Mouse (Mus musculus): Measurements from ENCODE around the gene Mab21l2.

Mab21l2 gene

DNA sequence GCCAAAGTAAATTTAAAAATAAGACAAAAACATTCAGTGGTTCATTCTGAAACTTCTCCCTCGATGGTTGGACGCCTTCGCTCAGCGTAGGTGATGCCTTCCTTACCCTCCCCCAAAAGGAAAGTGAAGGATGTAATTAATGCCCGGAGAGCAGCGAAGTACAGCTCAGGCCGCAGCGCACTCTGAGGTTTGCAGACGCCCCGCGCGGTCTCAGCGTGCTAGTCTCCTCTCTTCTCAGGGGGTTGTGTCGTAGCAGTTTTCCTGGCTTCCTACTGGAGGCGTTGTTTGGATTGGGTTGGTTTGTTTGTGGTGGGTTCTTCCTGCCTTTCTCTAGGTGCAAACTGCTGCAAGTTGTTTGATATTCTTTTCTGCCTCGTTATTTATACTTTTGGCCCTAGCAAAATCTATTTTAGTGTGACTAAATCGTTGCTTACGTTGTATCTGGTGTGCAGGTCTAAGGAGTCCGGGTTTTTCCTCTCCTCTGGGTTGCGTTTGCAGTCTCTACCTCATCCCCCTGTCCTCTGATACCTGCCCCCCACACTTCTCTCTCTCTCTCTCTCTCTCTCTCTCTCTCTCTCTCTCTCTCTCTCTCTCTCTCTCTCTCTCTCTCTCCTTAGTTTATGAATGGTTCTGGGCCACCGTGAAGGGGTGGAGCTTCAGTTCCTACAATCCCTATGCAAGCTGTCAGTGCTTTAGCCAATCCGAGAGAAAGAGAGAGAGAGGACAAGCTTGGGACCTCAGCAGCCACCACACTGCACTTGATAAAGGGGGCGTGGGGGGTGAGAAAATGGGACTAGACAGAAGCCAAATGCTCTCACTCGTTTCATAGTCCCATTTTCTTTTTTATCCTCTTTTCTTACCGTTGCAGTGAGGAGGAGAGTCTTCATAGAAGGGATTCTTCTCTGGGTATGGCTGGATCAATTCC is at the start of gene Mab21l2:
TSS of gene Mab21l2 (minus strand) at position 539 of the 925 bp plus-strand sequence.
- peak; percentile 31 for DNase-seq

DNA sequence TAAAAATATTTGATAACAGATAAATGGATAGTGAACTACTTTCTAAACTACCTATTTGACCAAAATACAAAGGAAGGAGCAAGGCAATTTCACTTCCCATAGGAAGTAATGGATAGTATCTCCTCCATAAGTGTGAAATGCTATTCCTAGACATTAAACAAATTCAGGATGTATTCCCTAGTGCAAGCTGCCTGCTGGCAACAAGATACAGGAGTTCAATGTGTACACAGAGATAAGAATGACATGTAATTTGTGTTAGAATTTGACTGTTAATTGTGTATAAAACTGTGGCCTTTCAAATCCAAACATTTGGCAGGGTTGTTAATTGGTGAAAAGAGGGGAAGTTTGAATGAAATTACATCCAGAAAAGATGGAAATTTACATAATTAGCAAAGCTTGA is 26.9 kb upstream of the Mab21l2 start:
- no peak for DNase-seq

GRCm38 (mm10) chr3:86572519-86573244 is 24.3 kb upstream of the Mab21l2 start:
- DNase-seq, result no peak

DNA sequence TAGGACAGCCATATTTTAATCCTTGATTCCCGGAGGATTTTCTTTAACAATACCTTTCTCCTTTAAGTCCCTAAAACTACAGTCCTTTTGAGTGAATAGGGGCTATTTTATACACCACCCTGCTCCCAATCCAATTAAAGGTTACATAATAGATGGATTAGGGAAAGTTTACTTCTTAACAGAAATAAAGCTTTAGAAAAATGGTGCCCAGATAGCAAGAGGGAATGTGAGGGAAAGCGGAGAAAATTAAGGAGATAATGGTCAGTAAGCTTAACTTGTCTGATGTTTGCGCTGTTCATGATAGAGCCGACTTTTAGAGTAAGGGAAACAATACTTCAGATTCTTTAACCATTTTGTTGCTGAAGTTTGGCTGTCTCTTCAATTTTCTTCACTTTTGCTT is 23.1 kb upstream of the Mab21l2 start:
- no peak for DNase-seq

DNA sequence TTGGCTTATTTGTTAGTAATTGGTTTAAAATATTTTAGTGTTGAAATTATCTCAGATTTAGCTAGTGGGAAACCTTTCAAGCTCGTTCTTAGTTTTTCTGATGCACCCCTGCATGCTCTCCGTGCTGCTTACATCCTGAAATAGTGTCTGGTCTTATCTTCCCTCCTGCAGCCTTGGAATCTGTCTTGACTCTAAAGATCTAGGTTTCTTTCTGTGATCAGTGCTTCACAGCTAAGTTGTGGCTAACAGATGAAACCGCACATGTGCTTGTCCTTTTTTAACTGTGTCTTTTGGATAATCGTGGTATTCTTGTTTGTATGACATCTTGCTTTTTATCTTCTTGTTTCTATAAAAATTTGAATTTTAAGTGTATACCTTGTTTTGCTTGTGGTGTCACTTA is 18.9 kb upstream of the Mab21l2 start:
- no peak for DNase-seq

DNA sequence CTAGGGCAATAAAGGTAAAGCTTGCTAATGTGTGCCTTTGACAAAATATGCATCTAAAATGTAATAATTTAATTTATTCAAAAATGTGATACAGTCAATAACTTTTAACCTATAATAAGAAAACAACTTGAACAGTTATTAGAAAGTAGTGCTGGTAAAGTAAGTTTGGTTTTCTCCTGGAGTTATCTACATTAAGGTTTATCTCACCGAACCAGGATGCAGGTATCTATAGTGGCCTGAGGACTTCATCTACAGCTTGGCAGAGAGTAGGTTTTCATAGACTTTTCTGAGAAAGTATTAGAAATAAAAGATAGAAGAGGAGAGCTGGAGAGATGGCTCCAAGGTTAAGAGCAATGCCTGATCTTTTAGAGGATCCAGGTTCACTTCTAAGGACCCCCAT is 13.0 kb upstream of the Mab21l2 start:
- DNase-seq, result no peak

- no peak for DNase-seq
Measured at GRCm38 (mm10) chr3:86561023-86561344, 12.6 kb upstream of the Mab21l2 start.

DNA sequence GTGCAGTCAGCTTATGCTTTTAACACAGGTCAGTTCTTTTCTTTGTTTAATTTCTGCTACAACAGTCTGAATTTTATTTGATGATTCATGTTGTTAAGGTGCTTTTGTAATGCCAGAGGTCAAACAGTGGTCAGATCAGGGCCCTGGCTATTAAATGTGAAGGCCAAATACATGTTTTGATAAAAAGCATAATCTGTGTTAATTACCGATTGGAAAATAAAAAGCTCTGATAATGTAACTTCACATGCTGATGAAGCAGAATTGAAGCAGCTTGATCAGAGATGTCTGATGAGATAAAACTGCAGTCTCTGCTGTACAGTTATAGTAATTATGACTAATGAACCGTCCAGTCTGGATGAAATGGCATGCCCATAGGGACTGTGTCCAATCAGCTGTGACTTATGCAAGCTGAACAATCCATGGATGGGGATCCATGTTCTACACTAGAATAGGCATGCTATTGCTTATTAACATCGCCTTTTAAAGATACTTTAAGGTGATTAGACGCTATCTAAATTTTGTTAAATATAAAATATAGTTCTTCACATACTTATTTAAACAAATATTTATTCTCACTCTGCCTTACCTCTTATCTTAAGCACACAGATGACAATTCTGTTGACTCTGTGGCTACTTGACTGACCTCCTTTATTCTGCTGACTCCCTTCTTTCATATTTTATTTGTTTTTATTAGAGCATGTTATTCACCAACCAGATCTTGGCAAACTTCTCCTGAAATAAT is 12.0 kb upstream of the Mab21l2 start:
- no peak for DNase-seq

DNA sequence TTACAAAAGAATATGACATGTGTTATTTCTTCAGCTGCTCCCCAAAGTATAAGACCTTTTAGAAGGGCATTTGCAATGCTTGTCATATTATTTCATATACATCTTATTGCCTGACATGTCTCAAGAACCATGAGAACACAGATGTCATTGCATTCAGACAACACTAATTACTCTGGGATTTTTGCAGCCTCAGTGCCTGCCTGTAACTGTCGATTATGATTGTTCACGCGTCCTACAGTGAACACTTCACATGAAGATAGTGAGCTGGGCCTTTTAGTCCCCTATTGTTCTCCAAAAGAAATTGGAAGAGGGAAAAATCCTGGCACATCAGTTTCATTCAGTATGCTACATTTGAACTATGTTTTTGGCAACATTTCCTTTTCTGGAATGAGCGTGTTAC is 11.2 kb upstream of the Mab21l2 start:
- no peak for DNase-seq

DNA sequence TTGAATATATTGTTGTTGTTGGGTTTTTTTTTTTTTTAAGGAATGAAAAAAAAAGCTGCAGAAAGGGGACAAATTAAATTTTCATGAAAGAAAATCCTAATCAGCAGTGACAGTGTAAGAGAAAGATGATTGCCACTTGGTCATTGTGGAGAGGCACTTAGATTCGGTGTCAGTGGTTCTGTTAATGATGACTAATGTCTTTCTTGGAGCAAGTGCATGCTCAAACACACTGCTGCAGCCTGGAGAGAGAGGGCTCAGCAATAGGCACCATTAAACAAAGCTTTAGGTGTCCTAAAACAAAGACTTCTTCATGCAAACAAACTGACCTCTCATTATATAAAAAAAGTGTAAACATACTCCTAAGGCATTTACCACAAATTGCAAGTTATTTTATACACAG is 10.5 kb upstream of the Mab21l2 start:
- no peak for DNase-seq

DNA sequence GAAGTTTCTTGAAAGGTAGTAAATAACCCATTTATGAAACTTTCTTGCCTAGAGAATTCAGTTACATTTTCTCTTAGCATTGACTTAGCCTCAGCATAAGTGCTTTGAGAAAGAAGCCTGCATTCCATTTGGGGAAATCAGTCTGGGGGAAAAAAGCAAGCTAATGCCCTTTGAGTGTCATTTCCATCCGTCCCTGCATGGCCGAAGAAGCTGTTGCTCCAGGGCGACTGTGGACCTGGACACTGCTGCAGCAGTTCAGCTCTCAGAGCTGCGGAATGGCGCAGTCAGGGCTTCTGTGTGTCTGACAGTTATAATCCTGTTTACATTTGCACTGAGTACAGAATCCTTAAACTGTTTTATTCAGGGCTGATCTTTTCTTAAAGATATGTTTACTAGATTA is 3.7 kb upstream of the Mab21l2 start:
- no peak for DNase-seq

DNA sequence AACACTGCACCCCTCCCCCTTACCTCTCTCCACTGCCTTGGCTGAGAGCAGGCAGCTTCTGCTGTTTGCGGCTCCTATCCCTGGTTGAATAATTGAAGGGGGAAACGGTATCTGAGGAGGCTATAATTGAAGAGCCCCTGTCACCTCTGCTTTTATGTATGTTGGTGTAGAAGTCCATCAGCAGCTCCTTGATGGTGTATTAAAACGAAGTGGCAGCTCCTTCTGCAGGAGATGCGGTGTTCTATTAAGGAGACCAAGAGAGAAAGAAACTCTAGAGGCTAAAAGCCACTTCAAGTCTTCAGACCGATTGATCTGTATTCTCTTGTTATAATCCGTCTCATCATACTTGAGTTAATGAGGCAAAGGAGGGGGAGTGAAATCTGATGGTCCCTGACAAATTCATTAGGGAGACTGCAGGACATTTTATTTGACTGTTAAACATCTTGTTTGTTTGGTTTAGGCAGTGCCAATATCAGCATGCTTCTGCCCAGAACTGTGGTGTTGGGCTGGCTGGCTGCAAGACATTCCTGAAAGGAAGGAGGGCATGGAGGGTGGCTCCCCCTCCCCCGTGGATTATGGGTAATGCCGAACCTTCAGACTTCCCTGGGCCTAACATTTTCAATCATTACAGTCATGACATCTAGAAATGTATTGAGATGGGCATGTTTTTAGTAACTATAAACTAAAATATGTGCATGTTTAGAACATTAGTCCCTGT is 2.7 kb upstream of the Mab21l2 start:
- no peak for DNase-seq

DNA sequence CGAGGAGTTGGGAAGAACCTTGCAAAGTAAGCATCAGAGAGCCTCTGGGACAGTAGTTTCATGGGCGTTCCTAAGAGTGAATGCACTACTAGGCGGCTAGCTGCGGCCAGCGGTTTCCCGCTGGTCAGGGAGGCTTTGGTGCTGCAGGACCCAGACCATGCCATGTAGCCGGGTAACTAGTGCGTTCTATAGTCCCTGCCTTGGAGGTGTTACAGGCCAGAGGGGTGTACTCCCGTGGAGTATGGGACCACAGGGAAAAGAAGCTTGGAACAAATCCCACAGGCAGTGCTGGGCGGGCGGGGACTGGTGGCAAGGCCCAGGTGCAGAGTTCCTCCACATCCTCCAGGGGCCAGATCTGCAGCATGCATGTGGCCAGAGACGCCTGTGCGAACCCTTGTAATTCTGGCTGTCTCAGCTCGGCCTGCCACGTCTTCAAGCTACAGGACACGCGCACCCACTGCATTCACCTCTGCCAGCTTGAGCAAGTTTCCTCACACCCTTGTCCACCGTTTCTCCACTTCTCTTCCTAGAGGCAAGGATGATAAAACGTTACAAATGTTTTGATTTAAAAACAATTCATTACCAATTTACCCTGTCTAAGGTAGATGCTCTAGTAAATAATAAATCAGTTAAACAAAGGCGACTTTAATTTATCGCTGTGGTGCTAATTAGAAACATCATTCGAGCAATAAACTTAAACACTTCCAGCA is 2.0 kb upstream of the Mab21l2 start:
- DNase-seq, result no peak

DNA sequence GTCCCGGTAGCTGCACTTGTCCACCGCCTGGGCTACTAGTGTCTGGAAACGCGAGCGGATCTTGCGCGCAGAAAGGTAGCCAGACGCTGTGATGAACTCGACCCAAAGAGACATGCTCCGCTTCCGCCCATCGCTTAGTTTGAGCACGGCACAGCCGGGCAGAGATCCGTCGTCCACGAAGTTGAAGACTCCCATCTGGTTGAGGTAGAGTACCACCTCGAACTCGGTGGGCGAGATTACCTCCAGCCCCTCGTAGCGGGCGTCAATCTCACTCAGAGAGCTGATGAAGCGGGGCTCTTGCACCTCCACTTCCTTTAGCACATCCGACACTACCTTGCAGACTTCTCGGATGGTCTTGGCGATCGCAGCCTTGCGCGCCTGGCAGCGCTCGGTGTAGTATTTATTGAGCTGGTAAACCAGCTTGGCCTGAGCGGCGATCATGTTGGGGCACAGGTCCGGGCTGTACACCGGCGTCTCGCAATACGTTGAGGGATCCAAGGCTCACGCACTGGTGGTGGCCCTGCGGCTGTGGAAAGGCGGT is 1.1 kb downstream of the Mab21l2 start:
- DNase-seq, result no peak

DNA sequence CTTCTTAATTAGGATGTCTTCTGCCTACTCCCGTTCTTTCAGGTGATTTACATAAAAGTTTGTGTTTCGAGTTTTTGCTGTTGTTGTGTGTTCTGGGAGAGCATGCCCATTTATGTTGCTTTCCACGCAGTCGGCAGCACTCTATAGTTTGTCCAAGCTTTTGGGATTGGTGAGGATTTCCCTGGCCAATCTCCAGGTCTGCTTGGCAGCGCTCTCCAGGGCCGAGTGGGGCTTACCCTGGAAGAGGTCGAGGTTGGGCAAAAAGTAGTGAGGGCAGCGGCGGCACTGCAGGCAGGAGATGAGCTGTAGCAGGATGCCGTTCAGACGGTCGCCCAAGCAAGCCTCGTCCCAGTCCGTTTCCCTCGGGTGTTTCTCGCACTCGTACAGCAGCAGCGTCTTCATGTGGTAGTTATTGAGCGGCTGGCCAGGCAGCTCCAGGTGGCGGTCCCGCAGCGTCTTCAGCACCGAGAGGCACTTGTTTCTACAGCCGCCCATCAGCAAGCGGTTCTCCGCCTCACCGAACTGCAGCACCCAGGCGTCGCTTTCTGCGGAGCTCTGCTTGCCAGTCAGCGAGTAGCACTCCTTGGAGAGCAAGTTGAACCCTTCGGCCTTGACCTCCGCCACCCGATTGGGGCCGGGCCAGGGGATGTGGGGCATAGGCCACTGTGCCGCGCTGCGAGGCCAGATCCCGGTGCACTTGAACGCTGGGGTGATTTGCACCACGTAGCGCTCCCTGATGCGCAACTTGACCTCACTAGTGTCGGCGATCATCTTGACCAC is 1.8 kb downstream of the Mab21l2 start:
- DNase-seq, result peak; percentile 53

GRCm38 (mm10) chr3:86545945-86546344 is 2.5 kb downstream of the Mab21l2 start:
- DNase-seq, result no peak

- no peak for DNase-seq
Measured at GRCm38 (mm10) chr3:86544785-86545184, 3.6 kb downstream of the Mab21l2 start.

DNA sequence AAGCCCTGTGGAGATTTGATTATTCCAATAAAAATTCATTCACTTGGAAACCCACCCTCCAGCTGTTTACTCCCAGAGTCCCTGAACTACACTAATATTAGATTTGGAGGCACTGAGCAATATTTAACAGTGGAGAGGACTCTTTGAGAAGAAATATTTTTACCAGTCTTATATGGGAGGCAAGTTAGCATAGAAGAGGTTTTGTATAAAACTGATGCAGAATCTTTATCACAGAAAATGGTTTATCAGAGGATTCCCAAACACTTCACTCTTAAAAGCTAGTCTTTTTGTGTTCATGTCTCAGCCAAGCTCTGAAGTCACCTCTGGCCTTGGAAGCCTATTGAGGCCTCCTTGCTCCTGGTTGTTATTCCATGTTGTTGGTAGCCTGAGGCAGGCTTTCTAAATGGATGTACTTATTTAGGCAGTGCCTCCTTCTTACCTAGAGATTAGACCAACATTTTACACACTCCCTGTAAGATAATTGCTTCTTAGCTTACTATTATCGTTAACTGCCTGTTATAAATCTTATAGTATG is 6.5 kb downstream of the Mab21l2 start:
- no peak for DNase-seq

- DNase-seq, result no peak
Measured at GRCm38 (mm10) chr3:86541074-86541614, 7.3 kb downstream of the Mab21l2 start.

DNA sequence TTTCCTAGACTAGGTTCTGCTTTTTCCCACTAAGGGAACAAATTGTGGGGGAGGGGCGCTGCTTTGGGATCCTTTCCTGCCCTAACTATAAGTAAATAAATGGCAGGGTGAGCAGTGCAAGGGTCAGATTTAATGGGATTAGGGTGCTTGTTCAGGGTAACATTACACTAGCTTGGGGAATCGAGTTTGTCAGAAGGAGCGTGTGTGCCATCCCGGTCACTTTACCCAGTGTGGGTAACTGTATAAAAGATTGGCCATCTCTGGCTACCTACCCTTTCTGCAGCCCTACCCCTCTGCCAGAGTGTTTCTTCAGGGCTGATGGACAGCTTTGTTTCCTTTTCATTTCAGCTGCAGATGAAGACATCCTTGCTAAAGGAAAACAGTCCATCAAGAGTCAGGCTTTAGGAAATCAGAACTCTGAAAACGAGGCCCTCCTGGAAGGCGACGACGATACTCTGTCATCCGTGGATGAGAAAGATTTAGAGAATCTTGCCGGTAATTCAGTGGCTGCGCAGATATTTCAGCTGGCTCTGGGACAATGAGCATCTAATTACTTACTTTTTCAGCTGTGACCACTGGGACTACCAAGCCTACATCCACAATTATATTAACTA is 8.8 kb downstream of the Mab21l2 start:
- DNase-seq, result no peak
